Mouse (Mus musculus) forebrain, embryonic 14.5 days (tissue): Measurements from ENCODE around the gene Scrt2. TPM values are rescaled to one million over a fixed set of nuclear protein-coding genes. Genes with fewer than 3 reads are reported as not detected.
"Not testable (repeated sequence)": the region's sequence is repeated elsewhere in the genome, so short reads cannot be mapped to it uniquely, and the experiment has no call there.

Source experiments
- ATAC-seq: fragments of 200-750 bp; cut with Nextera tagmentation; 2 replicates; pipeline ENCODE4 v1.8.0; 2017; ENCODE audit warnings: mild to moderate bottlenecking, moderate library complexity
- DNase-seq: peaks from one replicate; pipeline ENCODE4 v3.0.0-alpha.2; 2015; ENCODE audit warnings: low spot score
- H3K27ac ChIP-seq: fragments of 300-500 bp; sonication (generic); 2 replicates; pipeline ENCODE4 v1.5.1; 2014; ENCODE audit warnings: low read depth, mild to moderate bottlenecking, control low read depth, low read length, moderate library complexity
- H3K27me3 ChIP-seq: fragments of 300-500 bp; sonication (generic); replicated peaks from 2 replicates; pipeline ENCODE4 v1.6.1; 2014; ENCODE audit warnings: low read length, control low read depth, mixed read lengths; ENCODE audit not compliant: control insufficient read depth, insufficient read depth
- H3K36me3 ChIP-seq: fragments of 300-500 bp; sonication (generic); 2 replicates; pipeline ENCODE4 v1.6.1; 2014; ENCODE audit warnings: low read length, control low read depth; ENCODE audit not compliant: control insufficient read depth, insufficient read depth
- H3K4me1 ChIP-seq: fragments of 300-500 bp; sonication (generic); 2 replicates; pipeline ENCODE4 v1.6.1; 2014; ENCODE audit warnings: antibody characterized with exemption, low read length, control low read depth; ENCODE audit not compliant: control insufficient read depth, insufficient read depth
- H3K4me2 ChIP-seq: fragments of 300-500 bp; sonication (generic); 2 replicates; pipeline ENCODE4 v1.6.1; 2014; ENCODE audit warnings: mild to moderate bottlenecking, control low read depth, low read length
- H3K4me3 ChIP-seq: fragments of 300-500 bp; sonication (generic); 2 replicates; pipeline ENCODE4 v1.5.1; 2014; ENCODE audit warnings: low read depth, low read length, control low read depth
- H3K9ac ChIP-seq: fragments of 300-500 bp; sonication (generic); 2 replicates; pipeline ENCODE4 v1.6.1; 2014; ENCODE audit warnings: mild to moderate bottlenecking, low read length, control low read depth, moderate library complexity
- H3K9me3 ChIP-seq: fragments of 300-500 bp; sonication (generic); replicated peaks from 2 replicates; pipeline ENCODE4 v1.6.1; 2016; ENCODE audit warnings: low read length, control low read depth, mixed read lengths; ENCODE audit not compliant: control insufficient read depth
- WGBS: fragments of 180-500 bp; shearing (Covaris S2); extraction: QIAGEN DNeasy Blood & Tissue Kit; methylation state at CpG from one replicate; pipeline ENCODE4 v1.1.7; 2014; 5-methylcytosine and 5-hydroxymethylcytosine counted together
- polyA plus RNA-seq: library from polyadenylated mRNA; unstranded; fragments of >200 nt; fragmentation: Nextera tagmentation; extraction: Ambion mirVana; gene quantifications from 2 replicates; pipeline ENCODE4 v1.2.1, GENCODE M21; 2014

Gene Scrt2
- polyA plus RNA-seq, 1 experiment from 2014 or later, result 16.1 TPM

GRCm38 (mm10) chr2:152051985-152052384, 29.3 kb upstream of the Scrt2 start:
- no peak overlapping the region for H3K27ac ChIP-seq
- no peak overlapping the region for H3K9ac ChIP-seq
- 68% methylated on average over 3 of the region's 3 CpGs for WGBS

DNA sequence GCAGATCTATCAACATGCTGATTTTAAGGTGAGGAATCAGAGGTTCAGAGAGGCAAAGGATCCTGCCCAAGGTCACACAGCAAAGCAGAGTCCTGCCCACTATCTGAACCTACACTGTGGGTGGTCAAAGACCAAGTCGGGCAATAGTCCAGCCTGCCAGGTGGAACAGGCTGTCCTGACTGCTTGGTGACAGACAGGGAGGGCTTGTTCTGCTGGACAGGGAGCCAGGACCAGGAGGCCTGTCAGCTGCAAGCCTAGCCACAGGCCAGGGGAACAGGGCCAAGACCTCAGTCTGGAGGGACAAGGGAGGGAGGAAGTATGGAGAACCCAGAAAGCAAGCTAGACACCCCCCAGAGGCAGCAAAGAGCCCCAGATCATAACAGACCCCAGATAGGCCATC, 25.9 kb upstream of the Scrt2 start:
- ATAC-seq (no peak), DNase-seq (no peak)
- Histone ChIP-seq H3K36me3 (no peaks in the 10 kb centered on the region), H3K4me3 (no peak overlapping the region), H3K27ac (no peak overlapping the region), H3K9me3 (no peaks in the 10 kb centered on the region), H3K4me2 (no peak overlapping the region), H3K4me1 (peaks cover 22% of the 10 kb centered on the region), H3K9ac (no peak overlapping the region), H3K27me3 (peaks cover 3% of the 10 kb centered on the region; the same call in 1 of the 2 replicates)
- WGBS, result 56% methylated on average over 1 of the region's 1 CpGs

More at GRCm38 (mm10) chr2:152051985-152052384, 29.3 kb upstream of the Scrt2 start:
- Histone ChIP-seq H3K4me3 (no peak overlapping the region), H3K9me3 (no peaks in the 10 kb centered on the region), H3K27me3 (peaks cover 3% of the 10 kb centered on the region; the same call in 1 of the 2 replicates), H3K36me3 (no peaks in the 10 kb centered on the region), H3K4me2 (no peak overlapping the region), H3K4me1 (peaks cover 48% of the 10 kb centered on the region)
- ATAC-seq, result no peak
- no peak for DNase-seq

DNA sequence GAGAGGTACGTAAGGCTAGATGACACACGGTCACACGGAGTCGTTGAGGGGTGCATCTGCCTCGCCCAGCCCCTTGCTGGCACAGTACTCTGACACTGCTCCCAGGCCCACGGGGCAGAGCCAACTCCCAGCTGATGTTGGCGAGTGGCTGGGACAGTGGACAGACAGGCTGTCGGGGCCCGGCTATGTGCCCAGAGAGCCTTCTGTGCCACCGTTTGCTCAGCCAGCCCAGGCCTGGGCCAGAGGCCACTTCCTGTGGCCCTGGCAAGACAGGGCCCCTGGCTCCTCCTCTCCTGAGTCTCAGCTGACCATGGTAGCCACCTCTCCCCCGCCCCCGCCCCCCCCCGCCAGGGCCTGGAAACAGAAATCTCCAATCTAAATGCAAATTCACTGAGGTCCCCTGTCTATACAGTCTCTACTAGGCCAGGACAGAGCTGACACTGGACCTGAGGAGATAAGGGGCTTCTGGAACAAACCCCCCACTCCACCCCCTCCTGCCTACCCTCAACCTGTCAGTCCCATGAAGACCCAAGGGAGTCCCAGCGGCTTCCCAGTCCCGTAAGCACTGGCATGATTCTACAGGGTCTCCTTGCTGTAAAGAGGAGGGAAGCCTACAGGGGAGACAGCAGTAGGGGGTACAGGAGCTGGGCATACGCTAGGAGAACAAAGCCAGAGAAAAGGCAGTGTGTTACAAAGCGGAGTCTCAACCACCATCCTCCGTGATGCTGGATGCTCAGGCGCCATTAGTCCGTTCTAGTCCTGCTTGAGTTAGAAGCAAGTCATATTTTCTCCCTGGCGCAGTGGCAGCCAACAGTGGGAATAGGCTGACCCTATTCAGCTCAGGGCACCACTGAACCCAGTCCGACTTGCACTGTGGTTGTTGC, 24.7 kb upstream of the Scrt2 start:
- no peaks in the 10 kb centered on the region for H3K36me3 ChIP-seq
- WGBS, result 61% methylated on average over 21 of the region's 22 CpGs
- H3K4me1 ChIP-seq, result peaks cover 15% of the 10 kb centered on the region
- H3K9me3 ChIP-seq, result no peaks in the 10 kb centered on the region
- DNase-seq (no peak), ATAC-seq (no peak)
- no peak overlapping the region for H3K4me3 ChIP-seq
- no peak overlapping the region for H3K4me2 ChIP-seq
- no peak overlapping the region for H3K27ac ChIP-seq
- H3K27me3 ChIP-seq, result peaks cover 3% of the 10 kb centered on the region; the same call in 1 of the 2 replicates
- H3K9ac ChIP-seq, result no peak overlapping the region

DNA sequence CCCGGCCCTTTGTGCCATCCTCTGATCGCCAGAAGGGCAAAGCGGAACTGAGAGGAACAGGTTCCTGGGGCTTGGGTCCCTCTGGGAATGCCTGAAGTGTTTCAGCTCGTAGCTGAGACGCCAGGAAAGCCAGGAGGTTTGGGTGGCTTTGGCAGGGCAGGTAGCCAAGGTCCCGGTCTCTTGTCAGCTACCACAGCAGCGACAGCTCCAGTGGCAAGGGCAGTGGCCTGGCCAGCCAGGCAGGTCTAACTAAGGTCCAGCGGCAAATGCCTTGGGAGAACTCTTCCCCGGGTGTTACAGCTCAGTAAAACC, 24.1 kb upstream of the Scrt2 start:
- Histone ChIP-seq H3K36me3 (no peaks in the 10 kb centered on the region), H3K27me3 (0 out of 2 replicates have a peak, but pooled peaks cover 3% of the 10 kb centered on the region), H3K9ac (no peak overlapping the region), H3K4me2 (no peak overlapping the region), H3K9me3 (no peaks in the 10 kb centered on the region), H3K27ac (no peak overlapping the region), H3K4me1 (peaks cover 11% of the 10 kb centered on the region), H3K4me3 (no peak overlapping the region)
- no peak for DNase-seq
- WGBS, result 78% methylated on average over 9 of the region's 9 CpGs
- no peak for ATAC-seq

DNA sequence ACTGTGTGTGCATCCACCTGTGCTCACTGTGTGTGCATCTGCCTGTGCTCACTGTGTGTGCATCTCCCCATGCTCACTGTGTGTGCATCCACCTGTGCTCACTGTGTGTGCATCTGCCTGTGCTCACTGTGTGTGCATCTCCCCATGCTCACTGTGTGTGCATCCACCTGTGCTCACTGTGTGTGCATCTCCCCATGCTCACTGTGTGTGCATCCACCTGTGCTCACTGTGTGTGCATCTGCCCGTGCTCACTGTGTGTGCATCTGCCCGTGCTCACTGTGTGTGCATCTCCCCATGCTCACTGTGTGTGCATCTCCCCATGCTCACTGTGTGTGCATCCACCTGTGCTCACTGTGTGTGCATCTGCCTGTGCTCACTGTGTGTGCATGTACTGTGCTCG, 18.5 kb upstream of the Scrt2 start:
- not testable (repeated sequence) for ATAC-seq, H3K27ac ChIP-seq, H3K27me3 ChIP-seq, H3K4me2 ChIP-seq, DNase-seq, H3K9ac ChIP-seq, H3K4me1 ChIP-seq, H3K36me3 ChIP-seq, H3K9me3 ChIP-seq, H3K4me3 ChIP-seq
- WGBS, result 90% methylated on average over 3 of the region's 3 CpGs

GRCm38 (mm10) chr2:152068660-152069433, 12.5 kb upstream of the Scrt2 start:
- ATAC-seq (peak; percentile 94), DNase-seq (peak; percentile 90)
- Histone ChIP-seq H3K36me3 (no peaks in the 10 kb centered on the region), H3K9ac (peak overlapping the region; percentile 40; the same call in 1 of the 2 replicates), H3K27me3 (no peaks in the 10 kb centered on the region), H3K27ac (peak overlapping the region; percentile 82), H3K4me3 (no peak overlapping the region), H3K9me3 (no peaks in the 10 kb centered on the region), H3K4me1 (peaks cover 18% of the 10 kb centered on the region), H3K4me2 (0 out of 2 replicates have a peak overlapping the region, but pooled peaks have one; percentile 3)
- WGBS, result 5% methylated on average over 11 of the region's 11 CpGs

DNA sequence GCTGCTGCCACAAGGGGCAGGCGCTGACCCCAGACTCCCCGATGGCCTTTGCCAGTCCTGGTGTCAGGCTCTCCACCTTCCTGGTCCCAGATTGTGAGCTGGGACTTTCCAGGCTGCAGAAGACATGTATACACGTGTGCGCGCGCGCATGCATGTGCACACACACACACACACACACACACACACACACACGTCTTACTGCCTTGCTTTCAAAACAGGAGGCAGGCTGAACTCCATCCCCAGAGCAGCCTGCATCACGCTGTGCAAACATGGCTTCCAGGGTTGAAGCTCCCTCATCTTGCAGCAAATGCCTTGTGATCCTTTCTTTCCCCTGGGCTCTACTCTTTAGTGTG, 11.9 kb upstream of the Scrt2 start:
- Histone ChIP-seq H3K36me3 (no peaks in the 10 kb centered on the region), H3K4me2 (0 out of 2 replicates have a peak overlapping the region, but pooled peaks have one; percentile 3), H3K27me3 (no peaks in the 10 kb centered on the region), H3K4me1 (peaks cover 18% of the 10 kb centered on the region), H3K9me3 (no peaks in the 10 kb centered on the region), H3K27ac (peak overlapping the region; percentile 82), H3K4me3 (no peak overlapping the region), H3K9ac (peak overlapping the region; percentile 40)
- ATAC-seq, result no peak; the same call in 1 of the 2 replicates
- WGBS, result 30% methylated on average over 9 of the region's 9 CpGs
- no peak for DNase-seq

GRCm38 (mm10) chr2:152069941-152070340, 11.4 kb upstream of the Scrt2 start:
- H3K4me3 ChIP-seq, result no peak overlapping the region
- no peaks in the 10 kb centered on the region for H3K9me3 ChIP-seq
- WGBS, result 72% methylated on average over 2 of the region's 2 CpGs

More at GRCm38 (mm10) chr2:152069941-152070340, 11.4 kb upstream of the Scrt2 start:
- no peak for ATAC-seq
- Histone ChIP-seq H3K9ac (peak overlapping the region; percentile 40; the same call in 1 of the 2 replicates), H3K4me1 (peaks cover 18% of the 10 kb centered on the region), H3K36me3 (no peaks in the 10 kb centered on the region), H3K27me3 (no peaks in the 10 kb centered on the region), H3K27ac (peak overlapping the region; percentile 82), H3K4me2 (no peak overlapping the region)
- DNase-seq, result no peak
